Mouse (Mus musculus): Measurements from ENCODE around the gene Crtac1. TPM values are rescaled to one million over a fixed set of nuclear protein-coding genes. Genes with fewer than 3 reads are reported as not detected.

Gene Crtac1
- polyA plus RNA-seq, 1 experiment from 2014 or later: 0.44 TPM

- WGBS: 80% methylated on average over 8 of the region's 8 CpGs
- H3K4me2 ChIP-seq (replicated peaks; ENCODE audit: low read depth, low read length): no peak overlapping the region
- no peaks in the 10 kb centered on the region for H3K36me3 ChIP-seq (ENCODE audit: insufficient read depth, low read length)
- no peak overlapping the region for H3K4me3 ChIP-seq (ENCODE audit: low read depth, low read length)
- no peaks in the 10 kb centered on the region for H3K9me3 ChIP-seq (ENCODE audit: low read length)
- H3K9ac ChIP-seq (replicated peaks; ENCODE audit: low read depth): no peak overlapping the region
- ATAC-seq (no peak), DNase-seq (ENCODE audit: low spot score) (no peak)
- H3K4me1 ChIP-seq (ENCODE audit: insufficient read depth, low read depth, low read length): no peaks in the 10 kb centered on the region
- TF ChIP-seq EP300 (IDR thresholded peaks at IDR 0.05) (no peak), CTCF (IDR thresholded peaks at IDR 0.05) (no peak)
- H3K27me3 ChIP-seq (replicated peaks; ENCODE audit: insufficient read depth, low read length): no peaks in the 10 kb centered on the region
- no peak overlapping the region for H3K27ac ChIP-seq (ENCODE audit: low read length)
Measured at GRCm38 (mm10) chr19:42392094-42392493, 39.5 kb downstream of the Crtac1 start.

GRCm38 (mm10) chr19:42389574-42389973 is 42.0 kb downstream of the Crtac1 start:
- no peak overlapping the region for H3K4me2 ChIP-seq (replicated peaks; ENCODE audit: low read depth, low read length)
- no peak overlapping the region for H3K9ac ChIP-seq (replicated peaks; ENCODE audit: low read depth)
- ATAC-seq (no peak), DNase-seq (ENCODE audit: low spot score) (no peak)
- H3K9me3 ChIP-seq (ENCODE audit: low read length): no peaks in the 10 kb centered on the region
- no peak overlapping the region for H3K27ac ChIP-seq (ENCODE audit: low read length)
- 83% methylated on average over 14 of the region's 14 CpGs for WGBS
- no peaks in the 10 kb centered on the region for H3K27me3 ChIP-seq (replicated peaks; ENCODE audit: insufficient read depth, low read length)
- no peaks in the 10 kb centered on the region for H3K36me3 ChIP-seq (ENCODE audit: insufficient read depth, low read length)
- no peak overlapping the region for H3K4me3 ChIP-seq (ENCODE audit: low read depth, low read length)
- no peaks in the 10 kb centered on the region for H3K4me1 ChIP-seq (ENCODE audit: insufficient read depth, low read depth, low read length)
- TF ChIP-seq EP300 (IDR thresholded peaks at IDR 0.05) (no peak), CTCF (IDR thresholded peaks at IDR 0.05) (no peak)

- WGBS: 23% methylated on average over 15 of the region's 15 CpGs
Measured at GRCm38 (mm10) chr19:42384981-42385598, 46.5 kb downstream of the Crtac1 start.

GRCm38 (mm10) chr19:42380981-42381373 is 50.6 kb downstream of the Crtac1 start:
- no peak for ATAC-seq
- H3K9ac ChIP-seq (replicated peaks; ENCODE audit: low read depth): no peak overlapping the region
- H3K4me3 ChIP-seq (ENCODE audit: low read depth, low read length): no peak overlapping the region
- H3K4me2 ChIP-seq (replicated peaks; ENCODE audit: low read depth, low read length): no peak overlapping the region
- H3K4me1 ChIP-seq (ENCODE audit: insufficient read depth, low read depth, low read length): no peaks in the 10 kb centered on the region
- peaks cover 5% of the 10 kb centered on the region for H3K27me3 ChIP-seq (replicated peaks; ENCODE audit: insufficient read depth, low read length)
- H3K36me3 ChIP-seq (ENCODE audit: insufficient read depth, low read length): no peaks in the 10 kb centered on the region
- H3K27ac ChIP-seq (ENCODE audit: low read length): no peak overlapping the region
- H3K9me3 ChIP-seq (ENCODE audit: low read length): no peaks in the 10 kb centered on the region
- WGBS: 2% methylated on average over 13 of the region's 13 CpGs
- TF ChIP-seq EP300 (IDR thresholded peaks at IDR 0.05) (no peak), CTCF (IDR thresholded peaks at IDR 0.05) (no peak)
- DNase-seq (ENCODE audit: low spot score): no peak

More at GRCm38 (mm10) chr19:42384981-42385598, 46.5 kb downstream of the Crtac1 start:
- peaks cover 5% of the 10 kb centered on the region for H3K27me3 ChIP-seq (replicated peaks; ENCODE audit: insufficient read depth, low read length)
- H3K9ac ChIP-seq (replicated peaks; ENCODE audit: low read depth): no peak overlapping the region
- no peak overlapping the region for H3K4me3 ChIP-seq (ENCODE audit: low read depth, low read length)
- no peak overlapping the region for H3K4me2 ChIP-seq (replicated peaks; ENCODE audit: low read depth, low read length)
- no peaks in the 10 kb centered on the region for H3K9me3 ChIP-seq (ENCODE audit: low read length)
- no peaks in the 10 kb centered on the region for H3K4me1 ChIP-seq (ENCODE audit: insufficient read depth, low read depth, low read length)
- ATAC-seq: no peak
- DNase-seq (ENCODE audit: low spot score): no peak
- H3K27ac ChIP-seq (ENCODE audit: low read length): no peak overlapping the region
- H3K36me3 ChIP-seq (ENCODE audit: insufficient read depth, low read length): no peaks in the 10 kb centered on the region
- no peak for TF ChIP-seq CTCF (IDR thresholded peaks at IDR 0.05)
- no peak for TF ChIP-seq EP300 (IDR thresholded peaks at IDR 0.05)

GRCm38 (mm10) chr19:42380321-42380980 is 51.1 kb downstream of the Crtac1 start:
- H3K4me3 ChIP-seq (ENCODE audit: low read depth, low read length): no peak overlapping the region
- H3K4me1 ChIP-seq (ENCODE audit: insufficient read depth, low read depth, low read length): no peaks in the 10 kb centered on the region
- no peak overlapping the region for H3K9ac ChIP-seq (replicated peaks; ENCODE audit: low read depth)
- H3K36me3 ChIP-seq (ENCODE audit: insufficient read depth, low read length): no peaks in the 10 kb centered on the region
- H3K27ac ChIP-seq (ENCODE audit: low read length): no peak overlapping the region
- DNase-seq (ENCODE audit: low spot score) (peak; percentile 5), ATAC-seq (no peak)
- H3K4me2 ChIP-seq (replicated peaks; ENCODE audit: low read depth, low read length): no peak overlapping the region
- H3K27me3 ChIP-seq (replicated peaks; ENCODE audit: insufficient read depth, low read length): peaks cover 5% of the 10 kb centered on the region
- 2% methylated on average over 25 of the region's 26 CpGs for WGBS
- no peak for TF ChIP-seq CTCF (IDR thresholded peaks at IDR 0.05)
- TF ChIP-seq EP300 (IDR thresholded peaks at IDR 0.05): no peak
- no peaks in the 10 kb centered on the region for H3K9me3 ChIP-seq (ENCODE audit: low read length)

- no peak overlapping the region for H3K9ac ChIP-seq (replicated peaks; ENCODE audit: low read depth)
- H3K36me3 ChIP-seq (ENCODE audit: insufficient read depth, low read length): no peaks in the 10 kb centered on the region
- no peaks in the 10 kb centered on the region for H3K9me3 ChIP-seq (ENCODE audit: low read length)
- H3K4me1 ChIP-seq (ENCODE audit: insufficient read depth, low read depth, low read length): no peaks in the 10 kb centered on the region
- H3K4me2 ChIP-seq (replicated peaks; ENCODE audit: low read depth, low read length): no peak overlapping the region
- H3K27me3 ChIP-seq (replicated peaks; ENCODE audit: insufficient read depth, low read length): peaks cover 5% of the 10 kb centered on the region
- no peak overlapping the region for H3K27ac ChIP-seq (ENCODE audit: low read length)
- ATAC-seq (no peak), DNase-seq (ENCODE audit: low spot score) (no peak)
- no peak overlapping the region for H3K4me3 ChIP-seq (ENCODE audit: low read depth, low read length)
- TF ChIP-seq EP300 (IDR thresholded peaks at IDR 0.05) (no peak), CTCF (IDR thresholded peaks at IDR 0.05) (no peak)
- 52% methylated on average over 8 of the region's 8 CpGs for WGBS
Measured at GRCm38 (mm10) chr19:42379798-42380197, 51.8 kb downstream of the Crtac1 start.
